Mouse (Mus musculus) E14TG2a.4 (cell line): Measurements from ENCODE around the gene Polr2f.

Experiments
- CTCF ChIP-seq: conservative IDR thresholded peaks from 2 replicates; pipeline ENCODE4 v1.5.1; 2014; ENCODE audit warnings: low read length
- POU5F1 ChIP-seq: IDR thresholded peaks from 2 replicates; pipeline ENCODE4 v1.6.1; 2014; ENCODE audit warnings: low read length, borderline replicate concordance

GRCm38 (mm10) chr15:79162822-79163221 lies 22.0 kb downstream of the Polr2f start:
- TF ChIP-seq CTCF (peak; percentile 45), POU5F1 (no peak)
